Mouse (Mus musculus) limb, embryonic 15.5 days (tissue): ENCODE data around the gene Soat2. TPM values are rescaled to one million over a fixed set of nuclear protein-coding genes. Genes with fewer than 3 reads are reported as not detected.
A peak's percentile ranks its signal among the peaks of the same experiment; 100 is the strongest.

Source experiments
- ATAC-seq: fragments of 200-750 bp; cut with Nextera tagmentation; 2 replicates; pipeline ENCODE4 v1.8.0; 2017; ENCODE audit warnings: low read depth, moderate TSS enrichment; ENCODE audit not compliant: insufficient number of reproducible peaks, low FRiP score, low TSS enrichment
- H3K27ac ChIP-seq: fragments of 300-500 bp; sonication (generic); 2 replicates; pipeline ENCODE4 v1.5.1; 2015; ENCODE audit warnings: moderate library complexity, mild to moderate bottlenecking, inconsistent platforms
- H3K27me3 ChIP-seq: fragments of 300-500 bp; sonication (generic); 2 replicates; pipeline ENCODE4 v1.6.1; 2015; ENCODE audit warnings: inconsistent platforms
- H3K36me3 ChIP-seq: fragments of 300-500 bp; sonication (generic); 2 replicates; pipeline ENCODE4 v1.6.1; 2015; ENCODE audit warnings: inconsistent platforms
- H3K4me1 ChIP-seq: fragments of 300-500 bp; sonication (generic); 2 replicates; pipeline ENCODE4 v1.6.1; 2015; ENCODE audit warnings: inconsistent platforms
- H3K4me2 ChIP-seq: fragments of 300-500 bp; sonication (generic); 2 replicates; pipeline ENCODE4 v1.6.1; 2015; ENCODE audit warnings: mild to moderate bottlenecking, inconsistent platforms
- H3K4me3 ChIP-seq: fragments of 300-500 bp; sonication (generic); 2 replicates; pipeline ENCODE4 v1.5.1; 2015; ENCODE audit warnings: mild to moderate bottlenecking, inconsistent platforms
- H3K9ac ChIP-seq: fragments of 300-500 bp; sonication (generic); 2 replicates; pipeline ENCODE4 v1.6.1; 2015; ENCODE audit warnings: inconsistent platforms
- H3K9me3 ChIP-seq: fragments of 300-500 bp; sonication (generic); 2 replicates; pipeline ENCODE4 v1.6.1; 2016; ENCODE audit warnings: inconsistent platforms
- WGBS: fragments of 180-500 bp; shearing (Covaris S2); methylation state at CpG from one replicate; pipeline ENCODE4 v1.1.7; 2015; 5-methylcytosine and 5-hydroxymethylcytosine counted together
- polyA plus RNA-seq: library from polyadenylated mRNA; unstranded; fragments of >200 nt; fragmentation: Nextera tagmentation; extraction: Ambion mirVana; gene quantifications from 2 replicates; pipeline ENCODE4 v1.2.1, GENCODE M21; 2015

Soat2 gene
- polyA plus RNA-seq, 1 experiment from 2014 or later: 0.81 TPM

DNA sequence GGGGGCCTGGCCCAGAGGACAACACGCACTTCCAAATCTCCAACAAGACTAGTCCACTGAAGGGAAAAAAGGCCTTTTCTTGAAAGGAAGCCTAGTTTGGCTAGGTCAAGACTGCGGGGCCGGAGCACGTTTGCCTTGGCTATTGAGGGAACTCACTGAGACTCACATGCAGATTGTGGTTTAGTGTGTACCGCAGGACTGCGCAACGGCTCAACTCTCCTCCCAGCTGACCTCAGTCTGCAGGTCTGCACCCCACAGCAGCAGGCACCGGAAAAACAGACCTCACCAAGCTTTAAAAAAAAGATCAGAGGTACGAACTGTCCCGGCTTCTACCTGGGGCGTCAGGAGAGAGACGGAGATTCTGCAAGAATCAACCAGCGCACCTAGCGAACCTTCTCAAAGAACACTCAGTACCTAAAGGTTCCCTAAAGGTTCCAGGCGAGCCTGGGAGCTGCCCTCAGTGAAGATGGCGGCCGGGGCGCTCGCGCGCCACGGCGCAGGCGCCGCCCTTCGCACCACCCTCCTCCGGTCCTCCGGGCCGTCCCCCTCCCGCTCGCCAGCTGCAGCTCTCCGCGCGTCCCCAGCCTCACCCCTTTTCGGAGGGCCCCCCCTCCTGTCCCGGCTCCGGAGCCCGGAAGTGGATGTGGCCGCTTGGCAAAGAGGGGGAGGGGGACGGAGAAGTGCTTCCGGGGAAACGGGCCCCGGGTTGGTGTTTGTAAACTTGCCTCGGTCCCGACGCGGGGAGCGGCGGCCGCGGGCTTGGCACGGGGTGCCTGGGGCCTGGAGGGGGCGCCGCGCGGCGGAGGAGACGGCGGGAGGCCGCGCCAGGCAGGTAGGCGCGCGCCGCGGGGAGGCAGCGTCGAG lies 52.9 kb downstream of the Soat2 start, which contains the start of gene Zfp740:
Gene Zfp740 (plus strand): TSS at position 279 of the 864 bp plus-strand sequence.
- H3K27me3 ChIP-seq: no peaks in the 10 kb centered on the region
- H3K4me1 ChIP-seq: peaks cover 41% of the 10 kb centered on the region
- peak within 1 kb of the TSS; percentile 93 for H3K9ac ChIP-seq
- peaks cover 41% of the 10 kb centered on the region for H3K36me3 ChIP-seq
- peak within 1 kb of the TSS; percentile 100 for H3K27ac ChIP-seq
- H3K4me2 ChIP-seq: peak within 1 kb of the TSS; percentile 65
- WGBS: 1% methylated on average over 62 of the region's 68 CpGs
- H3K4me3 ChIP-seq: peak within 1 kb of the TSS; percentile 84
- ATAC-seq: peak; percentile 96
- no peaks in the 10 kb centered on the region for H3K9me3 ChIP-seq

DNA sequence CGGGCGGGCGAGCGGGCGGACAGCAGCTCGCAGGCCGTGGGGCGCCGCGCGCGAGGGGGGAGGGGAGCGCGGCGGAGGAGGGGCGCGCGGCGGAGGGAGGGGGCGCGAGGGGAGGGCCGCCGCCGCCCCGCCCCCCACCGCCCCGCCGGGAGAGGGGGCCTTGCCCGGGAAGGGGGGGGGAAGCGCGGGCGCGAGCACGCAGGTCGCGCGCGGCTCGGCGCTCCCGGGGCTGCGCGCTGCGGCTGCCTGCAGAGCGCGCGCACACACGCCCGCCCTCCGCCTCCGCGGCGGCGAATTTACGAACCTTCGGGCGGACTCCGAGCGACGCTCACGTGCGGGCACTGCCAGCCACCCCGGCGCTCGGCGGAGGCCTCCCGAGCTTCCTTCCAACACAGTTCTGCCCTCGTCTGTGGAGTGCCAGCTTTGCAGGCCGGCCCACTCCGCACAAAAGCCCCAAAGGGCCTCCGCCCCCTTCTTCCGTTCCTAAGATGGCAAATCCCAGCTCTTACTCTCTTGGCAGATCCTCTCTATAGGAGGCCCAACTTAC lies 53.6 kb downstream of the Soat2 start:
- H3K4me1 ChIP-seq: peaks cover 41% of the 10 kb centered on the region
- 0% methylated on average over 18 of the region's 72 CpGs for WGBS
- peak overlapping the region; percentile 84 for H3K4me3 ChIP-seq
- H3K9ac ChIP-seq: peak overlapping the region; percentile 93
- H3K9me3 ChIP-seq: no peaks in the 10 kb centered on the region
- peaks cover 46% of the 10 kb centered on the region for H3K36me3 ChIP-seq
- peak overlapping the region; percentile 65 for H3K4me2 ChIP-seq
- H3K27me3 ChIP-seq: no peaks in the 10 kb centered on the region
- H3K27ac ChIP-seq: peak overlapping the region; percentile 100
- peak; percentile 57 for ATAC-seq

- Histone ChIP-seq H3K27me3 (no peaks in the 10 kb centered on the region), H3K27ac (peak within 1 kb of the TSS; percentile 100), H3K36me3 (peaks cover 49% of the 10 kb centered on the region), H3K4me1 (peaks cover 41% of the 10 kb centered on the region), H3K4me2 (peak within 1 kb of the TSS; percentile 65), H3K9ac (peak within 1 kb of the TSS; percentile 93), H3K9me3 (no peaks in the 10 kb centered on the region), H3K4me3 (peak within 1 kb of the TSS; percentile 84)
- 43% methylated on average over 19 of the region's 19 CpGs for WGBS
- ATAC-seq: no peak
Measured at GRCm38 (mm10) chr15:102204674-102205505, 54.6 kb downstream of the Soat2 start, which contains the start of gene Csad. Gene Csad (minus strand): TSS chr15:102204724.

DNA sequence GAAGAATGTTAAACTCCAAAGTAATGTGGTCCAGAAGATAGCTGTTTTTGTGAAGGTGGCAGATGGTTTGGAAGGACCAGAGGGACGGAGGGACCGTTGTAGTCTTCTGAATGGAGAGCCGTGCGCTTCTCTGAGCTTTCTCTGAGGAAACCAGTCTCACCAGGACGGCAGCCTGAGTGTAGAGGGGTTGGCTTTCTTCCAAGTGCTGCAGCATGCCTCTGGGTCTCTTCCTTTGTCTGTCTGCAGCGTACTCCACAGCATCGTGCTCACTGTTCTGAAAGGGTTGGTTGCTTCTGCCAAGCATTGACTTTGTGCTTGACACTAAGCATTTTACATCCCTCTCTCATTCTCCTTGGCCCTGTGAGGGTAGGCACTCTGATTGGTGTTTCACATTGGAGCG lies 55.5 kb downstream of the Soat2 start:
- Histone ChIP-seq H3K4me2 (peak overlapping the region; percentile 65), H3K9me3 (no peaks in the 10 kb centered on the region), H3K9ac (no peak overlapping the region), H3K4me3 (peak overlapping the region; percentile 84), H3K36me3 (peaks cover 52% of the 10 kb centered on the region), H3K27ac (peak overlapping the region; percentile 100; the same call in 1 of the 2 replicates), H3K4me1 (peaks cover 41% of the 10 kb centered on the region), H3K27me3 (no peaks in the 10 kb centered on the region)
- 34% methylated on average over 8 of the region's 8 CpGs for WGBS
- ATAC-seq: no peak

- Histone ChIP-seq H3K9ac (0 out of 2 replicates have a peak overlapping the region, but pooled peaks have one; percentile 1), H3K4me2 (no peak overlapping the region), H3K9me3 (no peaks in the 10 kb centered on the region), H3K36me3 (peaks cover 64% of the 10 kb centered on the region), H3K27me3 (no peaks in the 10 kb centered on the region), H3K27ac (no peak overlapping the region), H3K4me1 (peaks cover 36% of the 10 kb centered on the region), H3K4me3 (no peak overlapping the region)
- ATAC-seq: no peak
- 72% methylated on average over 3 of the region's 3 CpGs for WGBS
Measured at GRCm38 (mm10) chr15:102207351-102207750, 57.0 kb downstream of the Soat2 start.

GRCm38 (mm10) chr15:102208092-102208561 lies 57.8 kb downstream of the Soat2 start:
- 86% methylated on average over 9 of the region's 9 CpGs for WGBS
- ATAC-seq: no peak
- no peak overlapping the region for H3K9ac ChIP-seq

GRCm38 (mm10) chr15:102209114-102209513 lies 58.8 kb downstream of the Soat2 start:
- no peaks in the 10 kb centered on the region for H3K9me3 ChIP-seq
- no peaks in the 10 kb centered on the region for H3K27me3 ChIP-seq
- H3K9ac ChIP-seq: no peak overlapping the region
- 80% methylated on average over 8 of the region's 8 CpGs for WGBS
- H3K36me3 ChIP-seq: peaks cover 82% of the 10 kb centered on the region
- no peak for ATAC-seq
- no peak overlapping the region for H3K4me2 ChIP-seq
- H3K4me1 ChIP-seq: peaks cover 32% of the 10 kb centered on the region
- no peak overlapping the region for H3K4me3 ChIP-seq
- no peak overlapping the region for H3K27ac ChIP-seq

More at GRCm38 (mm10) chr15:102208092-102208561, 57.8 kb downstream of the Soat2 start:
- no peak overlapping the region for H3K4me2 ChIP-seq
- no peaks in the 10 kb centered on the region for H3K27me3 ChIP-seq
- no peaks in the 10 kb centered on the region for H3K9me3 ChIP-seq
- peaks cover 72% of the 10 kb centered on the region for H3K36me3 ChIP-seq
- H3K4me3 ChIP-seq: no peak overlapping the region
- H3K4me1 ChIP-seq: peaks cover 32% of the 10 kb centered on the region
- no peak overlapping the region for H3K27ac ChIP-seq

- Histone ChIP-seq H3K36me3 (peaks cover 87% of the 10 kb centered on the region), H3K4me2 (no peak overlapping the region), H3K9ac (no peak overlapping the region), H3K4me1 (peaks cover 18% of the 10 kb centered on the region), H3K4me3 (no peak overlapping the region), H3K27ac (no peak overlapping the region), H3K9me3 (no peaks in the 10 kb centered on the region), H3K27me3 (no peaks in the 10 kb centered on the region)
- 87% methylated on average over 4 of the region's 4 CpGs for WGBS
- ATAC-seq: no peak
Measured at GRCm38 (mm10) chr15:102210816-102211215, 60.5 kb downstream of the Soat2 start.

DNA sequence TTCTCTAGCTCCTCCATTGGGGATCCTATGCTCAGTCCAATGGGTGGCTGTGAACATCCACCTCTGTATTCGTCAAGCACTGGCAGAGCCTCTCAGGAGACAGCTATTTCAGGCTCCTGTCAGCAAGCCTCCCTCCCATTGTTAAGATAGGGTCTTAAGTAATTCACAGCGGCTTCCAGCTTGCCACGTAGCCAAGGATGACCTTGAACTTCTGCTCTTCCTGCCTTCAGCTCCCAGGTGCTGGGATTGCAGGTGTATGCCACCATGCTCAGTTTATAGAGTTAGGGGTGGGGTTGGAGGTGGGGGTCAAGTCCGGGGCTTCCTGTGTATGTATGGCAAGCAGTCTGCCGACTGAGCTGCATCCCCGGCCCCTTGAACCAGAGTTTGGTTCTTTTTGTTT lies 61.6 kb downstream of the Soat2 start:
- ATAC-seq: no peak
- H3K27ac ChIP-seq: no peak overlapping the region
- no peak overlapping the region for H3K4me2 ChIP-seq
- no peaks in the 10 kb centered on the region for H3K27me3 ChIP-seq
- H3K9ac ChIP-seq: no peak overlapping the region
- no peaks in the 10 kb centered on the region for H3K9me3 ChIP-seq
- H3K4me3 ChIP-seq: no peak overlapping the region
- peaks cover 10% of the 10 kb centered on the region; the same call in 1 of the 2 replicates for H3K4me1 ChIP-seq
- peaks cover 90% of the 10 kb centered on the region for H3K36me3 ChIP-seq
- 92% methylated on average over 6 of the region's 6 CpGs for WGBS
